Mouse (Mus musculus): ENCODE data around the gene Cenpb. TPM values are rescaled to one million over a fixed set of nuclear protein-coding genes. Genes with fewer than 3 reads are reported as not detected.

Gene Cenpb
- polyA plus RNA-seq, 1 experiment from 2014 or later: 15.5 TPM

DNA sequence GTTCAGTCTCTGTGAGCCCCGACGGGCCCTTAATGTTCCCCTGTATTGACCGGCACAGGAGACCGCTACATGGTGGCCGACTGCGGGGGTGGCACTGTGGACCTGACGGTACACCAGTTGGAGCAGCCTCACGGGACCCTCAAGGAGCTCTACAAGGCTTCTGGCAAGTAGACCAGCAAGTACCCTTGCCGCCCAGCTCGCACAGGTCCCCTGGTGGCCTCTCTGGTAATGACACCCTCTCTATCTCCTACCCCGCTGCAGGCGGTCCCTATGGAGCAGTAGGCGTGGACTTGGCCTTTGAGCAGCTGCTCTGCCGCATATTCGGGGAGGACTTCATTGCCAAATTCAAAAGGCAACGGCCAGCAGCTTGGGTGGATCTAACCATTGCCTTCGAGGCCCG is 37.3 kb downstream of the Cenpb start:
- peaks cover 35% of the 10 kb centered on the region for H3K36me3 ChIP-seq
- ATAC-seq (ENCODE audit: low FRiP score, low read depth): 0 out of 2 replicates have a peak, but pooled peaks have one; percentile 9
- no peaks in the 10 kb centered on the region for H3K4me1 ChIP-seq (replicated peaks)
- 28% methylated on average over 18 of the region's 18 CpGs for WGBS
- no peak overlapping the region for H3K9ac ChIP-seq
- H3K9me3 ChIP-seq: no peaks in the 10 kb centered on the region
- no peaks in the 10 kb centered on the region for H3K27me3 ChIP-seq
- no peak overlapping the region for H3K4me3 ChIP-seq
- no peak overlapping the region for H3K4me2 ChIP-seq
- no peak overlapping the region for H3K27ac ChIP-seq (replicated peaks)

DNA sequence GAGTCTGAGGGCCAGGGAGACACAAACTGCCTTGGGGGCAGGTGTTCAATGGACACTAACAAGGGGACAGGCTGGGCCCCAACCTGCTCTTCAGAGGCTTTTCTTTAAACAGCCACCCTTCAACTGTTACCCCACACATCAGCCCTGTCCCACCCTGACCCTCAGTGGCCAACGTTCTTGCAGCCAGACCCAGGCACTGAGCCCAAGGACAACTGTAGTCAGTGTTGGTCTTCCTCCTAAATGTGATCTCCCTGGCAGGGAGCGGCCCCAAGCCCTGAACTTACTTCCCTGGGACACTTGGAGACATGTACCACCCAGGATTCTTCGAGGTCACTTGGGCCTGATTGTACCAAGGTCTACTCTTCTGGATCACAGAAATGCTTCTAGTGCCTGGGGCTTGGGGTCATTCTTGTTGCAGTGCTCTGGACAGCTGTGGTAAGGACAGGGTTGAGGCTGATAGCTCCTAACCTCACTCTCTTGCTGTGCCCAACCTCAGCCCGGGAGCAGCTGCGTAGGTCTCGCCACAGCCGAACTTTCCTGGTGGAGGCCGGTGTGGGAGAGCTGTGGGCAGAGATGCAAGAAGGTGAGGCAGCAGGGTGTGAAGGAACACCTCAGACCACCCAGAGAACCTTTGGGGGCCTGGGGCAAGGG is 38.4 kb downstream of the Cenpb start:
- Histone ChIP-seq H3K4me1 (replicated peaks) (no peaks in the 10 kb centered on the region), H3K9ac (no peak overlapping the region), H3K27me3 (no peaks in the 10 kb centered on the region), H3K27ac (replicated peaks) (no peak overlapping the region), H3K36me3 (peaks cover 23% of the 10 kb centered on the region), H3K4me3 (no peak overlapping the region), H3K9me3 (no peaks in the 10 kb centered on the region), H3K4me2 (no peak overlapping the region)
- ATAC-seq (ENCODE audit: low FRiP score, low read depth): no peak
- 89% methylated on average over 8 of the region's 8 CpGs for WGBS

DNA sequence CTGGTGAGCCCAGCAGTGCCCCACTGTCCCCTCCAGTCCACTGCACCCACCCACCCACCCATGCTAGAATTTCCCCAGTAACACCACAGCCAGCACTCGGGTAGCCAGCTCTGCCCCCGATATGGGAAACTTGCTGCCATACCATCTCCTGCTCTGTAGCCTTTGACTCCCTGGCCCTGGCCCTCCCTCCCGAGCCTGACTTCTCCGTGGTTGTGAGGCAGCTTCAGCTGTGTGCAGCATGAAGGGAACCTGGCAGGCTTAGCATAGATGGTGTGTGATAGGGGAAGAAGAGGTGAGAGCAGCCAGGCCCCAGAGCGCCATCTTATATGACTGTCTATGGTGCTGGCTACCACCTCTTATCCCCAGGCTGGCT is 39.3 kb downstream of the Cenpb start:
- Histone ChIP-seq H3K4me1 (replicated peaks) (no peaks in the 10 kb centered on the region), H3K9ac (no peak overlapping the region), H3K27me3 (no peaks in the 10 kb centered on the region), H3K36me3 (peaks cover 18% of the 10 kb centered on the region), H3K4me2 (no peak overlapping the region), H3K27ac (replicated peaks) (no peak overlapping the region), H3K4me3 (no peak overlapping the region), H3K9me3 (no peaks in the 10 kb centered on the region)
- ATAC-seq (ENCODE audit: low FRiP score, low read depth): no peak
- 74% methylated on average over 5 of the region's 5 CpGs for WGBS

DNA sequence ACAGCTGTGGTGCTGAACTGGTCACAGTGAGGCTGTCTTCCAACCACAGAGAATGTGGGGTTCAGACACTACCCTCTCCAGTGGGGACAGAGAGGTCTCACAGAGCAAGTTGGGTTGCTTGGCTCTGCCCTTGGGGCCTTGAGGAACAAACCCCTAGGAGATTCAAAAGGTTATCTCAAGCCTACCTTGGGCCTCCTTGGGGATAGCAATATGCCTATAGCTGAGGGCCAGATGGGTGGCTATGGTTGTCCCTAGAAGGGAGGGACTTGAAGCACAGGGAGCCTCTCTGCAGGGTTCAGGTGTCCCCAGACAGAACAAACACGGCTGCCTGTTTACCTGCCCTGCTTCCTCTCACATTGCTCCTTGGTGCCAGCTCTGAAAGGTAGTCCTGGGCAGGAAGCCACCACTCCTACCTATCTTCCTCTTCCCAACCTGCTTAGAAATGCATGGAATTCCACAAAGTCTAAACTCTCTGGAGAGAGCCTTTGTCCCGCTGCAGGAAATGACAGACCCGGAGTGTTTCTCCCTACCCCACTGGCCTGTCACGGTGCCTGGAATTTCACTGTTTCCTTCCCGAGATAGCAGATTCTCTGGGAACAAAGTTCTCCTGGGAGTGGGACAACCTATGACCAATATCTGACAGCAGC is 39.9 kb downstream of the Cenpb start:
- Histone ChIP-seq H3K4me1 (replicated peaks) (no peaks in the 10 kb centered on the region), H3K27me3 (no peaks in the 10 kb centered on the region), H3K9ac (no peak overlapping the region), H3K9me3 (no peaks in the 10 kb centered on the region), H3K4me2 (no peak overlapping the region), H3K36me3 (peaks cover 13% of the 10 kb centered on the region), H3K4me3 (no peak overlapping the region), H3K27ac (replicated peaks) (0 out of 2 replicates have a peak overlapping the region, but pooled peaks have one; percentile 3)
- ATAC-seq (ENCODE audit: low FRiP score, low read depth): no peak
- WGBS: 57% methylated on average over 5 of the region's 5 CpGs

DNA sequence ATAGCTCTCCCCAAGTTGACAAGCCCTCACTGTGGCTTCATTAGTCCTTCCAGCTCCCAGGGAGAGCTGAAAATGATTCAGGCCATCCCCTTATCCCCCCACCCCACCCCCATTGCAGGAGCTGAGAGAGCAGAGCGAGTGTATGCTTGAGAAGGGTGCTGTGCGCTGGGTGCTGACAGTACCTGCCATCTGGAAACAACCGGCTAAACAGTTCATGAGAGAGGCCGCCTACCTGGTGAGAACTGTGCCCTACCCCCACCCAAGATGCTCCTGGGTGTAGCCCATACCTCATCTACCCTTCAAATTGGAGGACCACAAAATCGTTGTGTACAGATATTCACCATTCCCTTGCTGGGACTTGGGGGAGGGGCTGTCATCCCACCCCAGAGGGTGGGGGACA is 40.6 kb downstream of the Cenpb start:
- H3K4me3 ChIP-seq: no peak overlapping the region
- peaks cover 5% of the 10 kb centered on the region for H3K36me3 ChIP-seq
- ATAC-seq (ENCODE audit: low FRiP score, low read depth): no peak
- 92% methylated on average over 5 of the region's 5 CpGs for WGBS
- no peaks in the 10 kb centered on the region for H3K9me3 ChIP-seq
- no peak overlapping the region for H3K27ac ChIP-seq (replicated peaks)
- H3K9ac ChIP-seq: no peak overlapping the region
- H3K4me1 ChIP-seq (replicated peaks): no peaks in the 10 kb centered on the region
- H3K27me3 ChIP-seq: no peaks in the 10 kb centered on the region
- H3K4me2 ChIP-seq: no peak overlapping the region

DNA sequence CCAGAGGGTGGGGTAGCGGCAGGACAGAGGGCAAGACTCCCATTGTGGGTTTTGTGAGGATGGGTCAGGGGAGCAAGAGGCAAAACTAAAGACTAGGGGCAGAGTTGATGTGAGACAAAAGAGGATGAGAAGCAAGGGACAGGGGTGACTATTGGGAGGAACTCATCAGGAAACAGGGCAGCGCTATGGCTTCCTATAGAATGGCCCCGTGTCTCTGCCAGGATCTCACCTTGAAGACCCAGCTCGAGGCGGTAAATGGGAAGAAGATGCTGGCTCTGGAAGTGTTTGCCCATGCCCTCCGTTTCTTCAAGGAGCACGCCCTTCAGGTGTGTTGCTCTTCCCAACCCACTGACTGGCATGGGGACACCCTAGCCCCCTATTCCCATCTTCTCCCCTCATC is 41.1 kb downstream of the Cenpb start:
- no peak for ATAC-seq (ENCODE audit: low FRiP score, low read depth)
- Histone ChIP-seq H3K9ac (no peak overlapping the region), H3K27me3 (no peaks in the 10 kb centered on the region), H3K36me3 (0 out of 2 replicates have a peak, but pooled peaks cover 4% of the 10 kb centered on the region), H3K9me3 (no peaks in the 10 kb centered on the region), H3K4me1 (replicated peaks) (no peaks in the 10 kb centered on the region), H3K27ac (replicated peaks) (no peak overlapping the region), H3K4me3 (no peak overlapping the region), H3K4me2 (no peak overlapping the region)
- 75% methylated on average over 7 of the region's 7 CpGs for WGBS

DNA sequence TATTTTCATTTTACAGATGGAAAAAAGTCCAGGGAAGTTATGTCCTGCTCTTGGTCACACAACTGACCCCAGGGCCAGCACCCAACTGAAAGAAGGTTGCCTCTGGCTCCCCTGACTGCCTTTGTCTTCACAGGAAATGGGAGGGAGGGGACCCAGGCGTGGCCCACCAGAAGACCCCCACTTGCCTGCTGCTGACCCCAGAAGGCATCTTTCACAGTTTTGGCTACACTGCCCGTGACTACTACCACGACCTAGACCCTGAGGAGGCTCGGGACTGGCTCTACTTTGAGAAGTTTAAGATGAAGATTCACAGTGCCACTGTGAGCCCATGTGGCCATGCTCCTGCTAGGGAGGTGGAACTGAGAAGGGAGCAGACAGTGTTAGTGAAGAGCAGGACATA is 41.6 kb downstream of the Cenpb start:
- H3K36me3 ChIP-seq: 0 out of 2 replicates have a peak, but pooled peaks cover 2% of the 10 kb centered on the region
- no peak overlapping the region for H3K4me3 ChIP-seq
- H3K27me3 ChIP-seq: no peaks in the 10 kb centered on the region
- ATAC-seq (ENCODE audit: low FRiP score, low read depth): no peak
- no peaks in the 10 kb centered on the region for H3K9me3 ChIP-seq
- no peak overlapping the region for H3K4me2 ChIP-seq
- H3K4me1 ChIP-seq (replicated peaks): no peaks in the 10 kb centered on the region
- H3K9ac ChIP-seq: no peak overlapping the region
- WGBS: 78% methylated on average over 4 of the region's 4 CpGs
- H3K27ac ChIP-seq (replicated peaks): no peak overlapping the region

DNA sequence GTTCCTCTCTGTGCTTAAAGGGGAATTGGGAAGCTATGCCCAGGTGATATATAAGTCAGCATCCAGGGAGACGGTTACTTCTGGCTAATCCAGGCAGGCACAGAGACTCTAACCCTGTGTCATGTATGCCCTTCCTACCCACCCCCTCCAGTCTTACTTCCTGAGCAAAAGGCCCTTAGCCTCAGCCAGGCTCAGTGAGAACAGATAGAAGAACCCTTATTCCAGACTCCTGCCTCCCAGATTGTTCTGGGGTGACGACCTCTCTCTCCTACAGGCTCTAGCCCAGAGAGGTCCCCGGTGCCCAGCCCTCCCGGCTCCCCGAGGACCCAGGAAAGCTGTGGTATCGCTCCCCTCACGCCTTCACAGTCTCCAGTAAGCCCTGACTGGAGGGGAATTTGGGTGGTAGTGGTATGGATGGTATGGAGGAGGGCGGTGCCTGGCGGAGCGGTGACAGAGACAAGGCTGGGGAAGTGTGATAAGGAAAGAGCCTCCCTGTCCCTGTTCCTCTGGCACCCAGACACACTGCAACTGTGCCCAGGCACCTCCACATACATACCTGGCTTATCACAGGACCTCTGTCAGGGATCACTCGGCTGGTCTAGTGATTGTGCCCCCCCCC is 44.2 kb downstream of the Cenpb start:
- 77% methylated on average over 11 of the region's 11 CpGs for WGBS
- Histone ChIP-seq H3K27me3 (no peaks in the 10 kb centered on the region), H3K9ac (no peak overlapping the region), H3K27ac (replicated peaks) (no peak overlapping the region), H3K36me3 (no peaks in the 10 kb centered on the region), H3K4me1 (replicated peaks) (no peaks in the 10 kb centered on the region), H3K4me2 (no peak overlapping the region), H3K9me3 (no peaks in the 10 kb centered on the region), H3K4me3 (no peak overlapping the region)
- ATAC-seq (ENCODE audit: low FRiP score, low read depth): peak; percentile 32; the same call in 1 of the 2 replicates

DNA sequence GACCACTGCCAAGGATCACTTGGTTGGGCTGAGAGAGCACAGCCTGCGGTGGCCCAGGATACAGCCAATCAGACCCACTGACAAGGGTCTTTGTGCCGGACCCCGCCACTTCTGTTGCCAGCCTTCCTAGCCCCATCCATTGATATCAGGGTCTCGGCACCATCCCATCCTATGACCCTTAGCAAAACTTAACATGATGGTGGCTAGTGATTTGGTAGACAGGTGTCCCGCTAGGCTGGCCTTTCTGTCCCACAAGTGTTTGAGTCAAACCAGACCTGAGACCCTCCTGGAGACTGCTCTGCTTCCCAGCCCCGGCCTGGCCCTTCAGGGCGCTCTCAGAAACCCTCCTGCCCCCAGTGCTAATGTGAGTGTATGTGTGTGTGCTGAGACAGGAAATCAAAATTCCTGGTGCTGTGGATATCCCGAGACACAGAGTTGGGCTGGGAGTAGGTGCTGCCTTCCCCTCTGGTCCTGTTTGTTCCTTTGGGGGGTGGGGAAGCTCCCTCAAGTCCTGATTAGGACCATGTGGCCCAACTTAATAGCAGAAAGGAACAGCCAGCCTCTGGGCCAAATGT is 45.0 kb downstream of the Cenpb start:
- Histone ChIP-seq H3K9ac (no peak overlapping the region), H3K27ac (replicated peaks) (peak overlapping the region; percentile 42), H3K36me3 (no peaks in the 10 kb centered on the region), H3K4me1 (replicated peaks) (no peaks in the 10 kb centered on the region), H3K4me2 (no peak overlapping the region), H3K4me3 (no peak overlapping the region), H3K27me3 (no peaks in the 10 kb centered on the region), H3K9me3 (no peaks in the 10 kb centered on the region)
- ATAC-seq (ENCODE audit: low FRiP score, low read depth): no peak
- 87% methylated on average over 8 of the region's 8 CpGs for WGBS

DNA sequence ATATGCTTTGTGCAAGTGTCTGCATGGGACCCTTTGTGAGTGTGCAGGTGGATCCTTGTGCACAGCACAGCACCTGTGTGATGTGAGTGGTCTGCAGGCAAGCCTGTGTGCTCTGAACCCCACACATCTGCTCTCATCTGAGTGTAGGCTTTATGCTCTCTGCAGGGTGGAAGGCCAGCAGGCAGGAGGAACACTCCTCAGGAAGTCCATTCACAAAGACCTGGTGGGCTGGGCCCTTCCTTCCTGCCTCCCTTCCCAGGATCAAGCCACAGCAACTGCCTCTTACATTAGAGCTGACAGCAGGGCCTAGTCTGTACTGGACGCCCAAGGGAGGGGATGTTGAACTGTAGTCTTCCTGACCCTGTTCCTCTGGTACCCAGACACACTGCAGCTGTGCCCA is 45.5 kb downstream of the Cenpb start:
- H3K9ac ChIP-seq: no peak overlapping the region
- H3K27ac ChIP-seq (replicated peaks): no peak overlapping the region
- ATAC-seq (ENCODE audit: low FRiP score, low read depth): no peak
- H3K36me3 ChIP-seq: no peaks in the 10 kb centered on the region
- no peaks in the 10 kb centered on the region for H3K9me3 ChIP-seq
- H3K27me3 ChIP-seq: no peaks in the 10 kb centered on the region
- 70% methylated on average over 1 of the region's 1 CpGs for WGBS
- no peak overlapping the region for H3K4me2 ChIP-seq
- no peaks in the 10 kb centered on the region for H3K4me1 ChIP-seq (replicated peaks)
- no peak overlapping the region for H3K4me3 ChIP-seq

DNA sequence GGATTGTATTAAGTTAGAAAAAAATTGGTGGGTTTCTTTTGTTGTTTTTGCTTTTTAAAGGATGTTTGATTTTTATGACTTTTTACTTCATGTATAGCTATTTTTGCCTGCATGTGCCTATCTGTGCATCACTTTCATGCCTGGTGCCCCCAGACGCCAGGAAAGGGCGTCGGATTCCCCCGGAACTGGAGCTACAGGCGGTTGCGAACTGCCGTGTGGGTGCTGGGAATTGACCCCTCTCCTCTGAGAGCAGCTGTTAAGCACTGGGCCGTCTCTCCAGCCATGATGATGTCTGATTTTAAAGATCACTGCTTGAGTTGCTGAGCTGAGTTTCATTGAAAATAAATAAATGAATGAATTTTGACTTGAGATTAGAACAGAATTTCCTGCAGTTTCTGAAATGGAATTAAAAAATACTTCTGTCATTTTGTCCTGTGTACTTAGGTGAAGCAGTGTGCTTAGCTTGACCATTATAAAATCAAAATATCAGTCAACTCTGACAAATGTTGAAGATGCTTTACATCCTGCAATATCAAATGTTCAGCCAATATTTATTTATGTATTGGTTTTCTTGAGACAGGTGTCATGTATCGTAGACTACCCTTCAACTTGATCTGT is 46.8 kb downstream of the Cenpb start, which contains the start of gene Gm11037:
TSS of gene Gm11037 (plus strand) at position 568 of the 618 bp plus-strand sequence.
- Histone ChIP-seq H3K4me3 (no peak within 1 kb of the TSS), H3K9ac (no peak within 1 kb of the TSS), H3K27ac (replicated peaks) (no peak within 1 kb of the TSS), H3K4me1 (replicated peaks) (no peaks in the 10 kb centered on the region), H3K27me3 (no peaks in the 10 kb centered on the region), H3K36me3 (no peaks in the 10 kb centered on the region), H3K9me3 (no peaks in the 10 kb centered on the region), H3K4me2 (no peak within 1 kb of the TSS)
- no peak for ATAC-seq (ENCODE audit: low FRiP score, low read depth)
- WGBS: 80% methylated on average over 9 of the region's 9 CpGs
